Mouse (Mus musculus) hindbrain, postnatal 0 days (tissue): Measurements from ENCODE around the gene Olfr74. TPM values are rescaled to one million over a fixed set of nuclear protein-coding genes. Genes with fewer than 3 reads are reported as not detected.
"Not testable (repeated sequence)": the region's sequence is repeated elsewhere in the genome, so short reads cannot be mapped to it uniquely, and the experiment has no call there.

Experiments used
- ATAC-seq: fragments of 200-750 bp; cut with Nextera tagmentation; 2 replicates; pipeline ENCODE4 v1.8.0; 2017; ENCODE audit warnings: mild to moderate bottlenecking, moderate TSS enrichment, moderate library complexity
- DNase-seq: peaks from one replicate; pipeline ENCODE4 v3.0.0-alpha.2; 2015; ENCODE audit warnings: low spot score
- H3K27ac ChIP-seq: fragments of 300-500 bp; sonication (generic); 2 replicates; pipeline ENCODE4 v1.5.1; 2014; ENCODE audit warnings: mild to moderate bottlenecking
- H3K27me3 ChIP-seq: fragments of 300-500 bp; sonication (generic); 2 replicates; pipeline ENCODE4 v1.6.1; 2014; ENCODE audit warnings: low read length, mixed read lengths; ENCODE audit not compliant: insufficient read depth
- H3K36me3 ChIP-seq: fragments of 300-500 bp; sonication (generic); 2 replicates; pipeline ENCODE4 v1.6.1; 2014; ENCODE audit warnings: low read length, mixed read lengths; ENCODE audit not compliant: insufficient read depth
- H3K4me1 ChIP-seq: fragments of 300-500 bp; sonication (generic); 2 replicates; pipeline ENCODE4 v1.6.1; 2014; ENCODE audit warnings: antibody characterized with exemption, low read length, mixed read lengths; ENCODE audit not compliant: insufficient read depth
- H3K4me2 ChIP-seq: fragments of 300-500 bp; sonication (generic); 2 replicates; pipeline ENCODE4 v1.6.1; 2014; ENCODE audit warnings: low read depth, mild to moderate bottlenecking, low read length, moderate library complexity, mixed read lengths
- H3K4me3 ChIP-seq: fragments of 300-500 bp; sonication (generic); 2 replicates; pipeline ENCODE4 v1.5.1; 2014; ENCODE audit warnings: low read length
- H3K9ac ChIP-seq: fragments of 300-500 bp; sonication (generic); replicated peaks from 2 replicates; pipeline ENCODE4 v1.6.1; 2014; ENCODE audit warnings: mild to moderate bottlenecking, low read length, moderate library complexity, mixed read lengths
- H3K9me3 ChIP-seq: fragments of 300-500 bp; sonication (generic); 2 replicates; pipeline ENCODE4 v1.6.1; 2016; ENCODE audit warnings: low read length, mixed read lengths
- CTCF ChIP-seq: IDR thresholded peaks from 2 replicates; pipeline ENCODE4 v1.5.1; 2016; ENCODE audit warnings: antibody characterized with exemption, control low read depth, low read depth
- WGBS: fragments of 180-500 bp; shearing (Covaris S2); extraction: QIAGEN DNeasy Blood & Tissue Kit; methylation state at CpG from one replicate; pipeline ENCODE4 v1.1.7; 2014; 5-methylcytosine and 5-hydroxymethylcytosine counted together
- polyA plus RNA-seq: library from polyadenylated mRNA; unstranded; fragments of >200 nt; fragmentation: Nextera tagmentation; extraction: Ambion mirVana; gene quantifications from 2 replicates; pipeline ENCODE4 v1.2.1, GENCODE M21; 2015
- total RNA-seq: library from RNA; depleted of rRNA; stranded (reverse); fragments of >200 nt; gene quantifications from 2 replicates; pipeline ENCODE4 v1.2.3, GENCODE M21; 2014; rRNA removed

Olfr74 gene
- total RNA-seq: not detected in 2 replicates
- not detected in 2 replicates for polyA plus RNA-seq

DNA sequence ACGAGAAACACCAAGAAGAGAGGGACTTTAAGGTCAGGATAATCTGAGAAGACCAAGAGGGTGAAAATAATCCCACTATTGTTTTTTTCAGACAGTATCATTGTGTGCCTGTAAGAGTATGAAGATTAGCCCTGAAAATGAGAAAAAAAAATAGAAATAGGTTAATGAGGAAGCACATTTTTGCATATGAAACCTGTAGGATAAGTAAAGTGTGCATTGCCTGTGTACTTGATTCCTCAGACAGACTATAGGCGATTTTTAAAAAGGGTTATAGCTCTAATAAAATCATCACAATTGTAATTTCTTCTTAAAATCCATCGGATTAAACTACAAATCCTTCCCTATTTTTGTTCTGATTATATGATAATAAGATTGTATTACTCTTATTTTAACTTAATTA is at the start of gene Olfr74:
Gene Olfr74 (minus strand): TSS at position 101 of the 400 bp plus-strand sequence.
- no peak within 1 kb of the TSS for H3K27ac ChIP-seq
- H3K4me3 ChIP-seq: no peak within 1 kb of the TSS
- no peaks in the 10 kb centered on the region for H3K9me3 ChIP-seq
- H3K36me3 ChIP-seq: no peaks in the 10 kb centered on the region
- H3K9ac ChIP-seq: no peak within 1 kb of the TSS
- no peak for ATAC-seq
- WGBS: 78% methylated on average over 3 of the region's 3 CpGs
- no peak for DNase-seq
- no peaks in the 10 kb centered on the region for H3K27me3 ChIP-seq
- H3K4me1 ChIP-seq: no peaks in the 10 kb centered on the region
- H3K4me2 ChIP-seq: no peak within 1 kb of the TSS
- no peak for TF ChIP-seq CTCF

DNA sequence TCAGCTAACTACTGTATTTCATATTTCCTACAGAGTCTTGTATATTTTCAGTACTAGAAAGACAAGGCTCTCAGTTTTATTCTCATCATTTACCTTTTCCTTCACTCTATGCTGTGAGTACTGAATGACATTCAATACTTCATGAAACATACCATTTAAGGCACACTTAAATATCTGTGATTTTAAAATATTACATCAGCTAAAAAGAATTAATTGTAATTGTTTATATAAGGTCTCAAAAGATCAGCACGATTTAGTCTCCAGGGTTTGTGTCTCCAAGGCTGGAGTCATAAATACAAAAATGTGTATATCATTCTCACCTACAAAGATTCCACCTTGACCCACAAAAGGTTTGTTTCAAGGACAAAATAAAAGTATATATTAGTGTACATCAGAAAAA is 48.0 kb upstream of the Olfr74 start, which contains the start of gene Olfr1161:
Gene Olfr1161 (plus strand): TSS at position 301 of the 400 bp plus-strand sequence.
- H3K4me1 ChIP-seq, H3K36me3 ChIP-seq, DNase-seq, H3K27ac ChIP-seq, H3K4me2 ChIP-seq, H3K27me3 ChIP-seq, H3K9ac ChIP-seq, H3K4me3 ChIP-seq, H3K9me3 ChIP-seq, ATAC-seq: not testable (repeated sequence)
- 84% methylated on average over 1 of the region's 1 CpGs for WGBS

DNA sequence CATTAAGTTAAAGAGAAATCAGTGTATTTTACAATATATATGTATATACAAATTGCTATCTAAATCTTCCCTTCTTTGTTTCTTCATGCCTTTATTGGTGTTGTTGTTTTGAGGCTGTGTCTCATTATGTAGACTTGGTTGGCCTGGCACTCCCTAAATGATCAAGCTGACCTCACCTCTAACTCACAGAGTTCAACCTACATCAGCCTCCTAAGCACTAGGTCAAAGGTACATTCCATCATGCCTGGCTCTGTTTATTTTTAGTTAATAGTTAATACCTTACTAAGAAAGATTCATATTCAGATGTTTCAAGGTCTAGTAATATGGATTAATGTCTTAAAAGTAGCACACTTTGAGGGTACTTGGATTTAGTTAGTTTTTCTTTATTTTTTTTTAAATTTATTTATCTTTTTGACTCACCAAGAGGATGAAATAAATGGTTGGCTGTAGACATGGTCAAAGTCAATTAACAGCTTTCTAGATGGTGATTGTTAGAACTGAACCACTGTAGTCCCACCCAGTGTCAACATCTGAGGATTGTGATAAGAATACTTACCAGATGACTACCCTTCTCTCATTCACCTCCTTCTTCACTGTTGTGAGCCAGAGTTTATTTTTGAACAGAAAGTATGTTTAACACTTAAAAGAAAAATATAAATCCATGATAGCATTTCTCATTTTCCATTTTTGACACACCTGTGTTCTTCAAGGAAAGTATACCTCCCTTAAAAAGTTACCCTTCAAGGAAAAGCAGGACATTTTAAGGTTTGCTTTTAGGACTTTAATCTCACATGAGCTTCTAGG is 33.3 kb upstream of the Olfr74 start, which contains the start of gene Olfr1160:
Gene Olfr1160 (minus strand): TSS at position 754 of the 804 bp plus-strand sequence.
- TF ChIP-seq CTCF: no peak
- Histone ChIP-seq H3K27ac (no peak within 1 kb of the TSS), H3K9me3 (no peaks in the 10 kb centered on the region), H3K4me2 (no peak within 1 kb of the TSS), H3K9ac (no peak within 1 kb of the TSS), H3K27me3 (no peaks in the 10 kb centered on the region), H3K4me1 (no peaks in the 10 kb centered on the region), H3K4me3 (no peak within 1 kb of the TSS), H3K36me3 (no peaks in the 10 kb centered on the region)
- no peak for DNase-seq
- ATAC-seq: no peak

DNA sequence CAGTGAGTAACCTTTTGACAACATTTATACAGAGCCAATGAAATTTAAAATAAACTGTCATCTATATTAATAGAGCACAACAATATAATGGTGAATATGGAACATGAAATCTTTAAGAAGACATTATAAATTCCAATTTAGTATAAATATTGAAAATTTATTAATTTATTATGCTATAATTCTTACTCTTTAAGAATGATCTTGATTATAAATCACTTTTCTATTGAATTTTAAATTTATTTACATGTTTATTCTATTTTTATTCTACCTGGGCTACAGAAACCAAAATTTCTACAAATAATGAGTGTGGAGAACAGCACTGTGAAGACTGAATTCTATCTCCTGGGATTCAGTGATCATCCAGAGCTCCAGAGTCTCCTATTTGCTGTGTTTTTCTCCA is 15.3 kb upstream of the Olfr74 start, which contains the start of gene Olfr1158:
Gene Olfr1158 (plus strand): TSS at position 301 of the 400 bp plus-strand sequence.
- Histone ChIP-seq H3K4me1 (no peaks in the 10 kb centered on the region), H3K4me2 (no peak within 1 kb of the TSS), H3K9ac (no peak within 1 kb of the TSS), H3K4me3 (no peak within 1 kb of the TSS), H3K9me3 (no peaks in the 10 kb centered on the region), H3K27ac (no peak within 1 kb of the TSS), H3K27me3 (no peaks in the 10 kb centered on the region), H3K36me3 (no peaks in the 10 kb centered on the region)
- TF ChIP-seq CTCF: no peak
- ATAC-seq (no peak), DNase-seq (no peak)

DNA sequence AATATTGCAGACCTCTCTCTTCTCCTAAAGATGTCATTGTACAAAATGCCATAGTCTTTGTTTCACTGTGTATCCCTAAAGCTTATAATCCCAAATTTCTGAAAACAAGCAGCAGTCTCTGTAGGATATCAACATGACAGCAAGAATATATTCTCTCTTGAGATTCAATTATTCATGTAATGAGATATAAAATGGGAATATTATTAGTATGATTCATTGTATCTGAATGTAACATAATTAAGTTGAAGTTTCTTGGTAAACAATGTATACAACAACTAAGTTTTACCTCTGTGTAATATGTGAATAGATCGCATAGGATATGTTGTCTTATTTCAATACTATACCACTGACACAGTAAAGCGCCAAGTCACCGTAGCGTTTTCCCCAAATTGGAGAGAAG is 6.3 kb downstream of the Olfr74 start, which contains the start of gene Olfr1157:
Gene Olfr1157 (minus strand): TSS at position 101 of the 400 bp plus-strand sequence.
- ATAC-seq: no peak
- no peaks in the 10 kb centered on the region for H3K36me3 ChIP-seq
- WGBS: 99% methylated on average over 4 of the region's 4 CpGs
- H3K9me3 ChIP-seq: no peaks in the 10 kb centered on the region
- no peak within 1 kb of the TSS for H3K9ac ChIP-seq
- H3K27me3 ChIP-seq: no peaks in the 10 kb centered on the region
- DNase-seq: no peak
- no peak for TF ChIP-seq CTCF
- H3K4me3 ChIP-seq: no peak within 1 kb of the TSS
- no peaks in the 10 kb centered on the region for H3K4me1 ChIP-seq
- H3K4me2 ChIP-seq: no peak within 1 kb of the TSS
- H3K27ac ChIP-seq: no peak within 1 kb of the TSS

DNA sequence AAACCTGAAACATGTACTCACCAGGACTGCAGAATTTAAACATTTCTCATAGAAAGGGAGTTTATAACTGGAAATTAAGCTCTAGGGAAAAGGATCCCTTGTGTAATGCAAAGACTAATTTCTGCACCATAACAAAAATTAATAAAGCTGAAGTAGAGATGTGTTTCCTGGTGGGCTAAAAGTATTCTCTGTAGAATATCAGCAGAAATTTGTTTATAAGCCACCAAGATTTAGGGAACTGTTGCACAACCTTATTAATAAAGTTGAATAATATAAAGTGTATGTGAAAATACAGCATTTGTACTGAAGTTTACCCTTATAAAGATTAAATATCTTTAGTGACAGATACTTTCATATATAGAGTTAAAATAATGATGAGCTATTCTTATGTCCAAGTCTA is 21.5 kb downstream of the Olfr74 start, which contains the start of gene Olfr1156:
Gene Olfr1156 (minus strand): TSS at position 101 of the 400 bp plus-strand sequence.
- Histone ChIP-seq H3K4me2 (no peak within 1 kb of the TSS), H3K36me3 (no peaks in the 10 kb centered on the region), H3K27me3 (no peaks in the 10 kb centered on the region), H3K9me3 (no peaks in the 10 kb centered on the region), H3K27ac (no peak within 1 kb of the TSS), H3K9ac (no peak within 1 kb of the TSS), H3K4me1 (no peaks in the 10 kb centered on the region), H3K4me3 (no peak within 1 kb of the TSS)
- DNase-seq (no peak), ATAC-seq (no peak)
- no peak for TF ChIP-seq CTCF

DNA sequence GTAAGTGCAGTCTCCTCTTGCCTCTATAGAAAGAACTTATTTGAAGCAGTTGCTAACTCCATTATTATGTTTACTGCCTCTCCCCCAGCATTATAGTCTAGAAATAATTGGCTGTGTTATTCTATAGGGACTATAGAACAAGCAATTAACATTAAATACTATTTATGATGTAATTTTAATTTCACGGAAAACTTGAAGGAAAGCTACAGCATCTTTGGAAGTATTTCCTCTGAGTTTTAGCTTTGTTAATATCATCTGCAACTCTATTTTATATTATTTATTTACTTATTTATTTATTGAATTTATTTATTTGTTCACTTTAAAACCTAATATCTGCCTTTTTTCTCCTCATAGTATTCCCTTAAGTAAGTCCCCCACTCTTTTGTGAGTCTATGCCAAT is 29.4 kb downstream of the Olfr74 start, which contains the start of gene Olfr1155:
Gene Olfr1155 (minus strand): TSS at position 101 of the 400 bp plus-strand sequence.
- WGBS: 96% methylated on average over 1 of the region's 1 CpGs

More for the DNA sequence above, 29.4 kb downstream of the Olfr74 start, which contains the start of gene Olfr1155:
- TF ChIP-seq CTCF: no peak
- no peaks in the 10 kb centered on the region for H3K9me3 ChIP-seq
- ATAC-seq (no peak), DNase-seq (no peak)
- H3K4me2 ChIP-seq: no peak within 1 kb of the TSS
- no peaks in the 10 kb centered on the region for H3K4me1 ChIP-seq
- no peak within 1 kb of the TSS for H3K27ac ChIP-seq
- no peaks in the 10 kb centered on the region for H3K36me3 ChIP-seq
- no peak within 1 kb of the TSS for H3K9ac ChIP-seq
- H3K4me3 ChIP-seq: no peak within 1 kb of the TSS
- no peaks in the 10 kb centered on the region for H3K27me3 ChIP-seq

Other genes with a start within 250 kb of the Olfr74 start
- gene Olfr1138, start 234.7 kb downstream of the Olfr74 start, total RNA-seq: not detected in 2 replicates
- not detected in 2 replicates for gene Olfr1138, start 234.7 kb downstream of the Olfr74 start, polyA plus RNA-seq
- gene Olfr1140, start 230.9 kb downstream of the Olfr74 start, total RNA-seq: not detected in 2 replicates
- gene Olfr1140, start 230.9 kb downstream of the Olfr74 start, polyA plus RNA-seq: 0.20 TPM in 1 of 2 replicates, not detected in the other
- not detected in 2 replicates for gene Olfr1141, start 220.7 kb downstream of the Olfr74 start, total RNA-seq
- gene Olfr1141, start 220.7 kb downstream of the Olfr74 start, polyA plus RNA-seq: not detected in 2 replicates
- gene Olfr152, start 195.2 kb downstream of the Olfr74 start, total RNA-seq: not detected in 2 replicates
- gene Olfr152, start 195.2 kb downstream of the Olfr74 start, polyA plus RNA-seq: not detected in 2 replicates
- not detected in 2 replicates for gene Olfr1143, start 174.1 kb downstream of the Olfr74 start, total RNA-seq
- not detected in 2 replicates for gene Olfr1143, start 174.1 kb downstream of the Olfr74 start, polyA plus RNA-seq
- gene Olfr1145, start 164.8 kb downstream of the Olfr74 start, total RNA-seq: not detected in 2 replicates
- gene Olfr1145, start 164.8 kb downstream of the Olfr74 start, polyA plus RNA-seq: not detected in 2 replicates
- not detected in 2 replicates for gene Olfr1148, start 144.1 kb downstream of the Olfr74 start, total RNA-seq
- not detected in 2 replicates for gene Olfr1148, start 144.1 kb downstream of the Olfr74 start, polyA plus RNA-seq
- not detected in 2 replicates for gene Olfr1150-ps1, start 130.7 kb downstream of the Olfr74 start, total RNA-seq
- not detected in 2 replicates for gene Olfr1150-ps1, start 130.7 kb downstream of the Olfr74 start, polyA plus RNA-seq
- not detected in 2 replicates for gene Olfr1151, start 118.8 kb downstream of the Olfr74 start, total RNA-seq
- not detected in 2 replicates for gene Olfr1151, start 118.8 kb downstream of the Olfr74 start, polyA plus RNA-seq
- not detected in 2 replicates for gene Olfr1152, start 108.2 kb downstream of the Olfr74 start, total RNA-seq
- gene Olfr1152, start 108.2 kb downstream of the Olfr74 start, polyA plus RNA-seq: not detected in 2 replicates
- gene Olfr1153, start 79.7 kb downstream of the Olfr74 start, total RNA-seq: not detected in 2 replicates
- gene Olfr1153, start 79.7 kb downstream of the Olfr74 start, polyA plus RNA-seq: not detected in 2 replicates
- gene Olfr1154, start 69.5 kb downstream of the Olfr74 start, total RNA-seq: not detected in 2 replicates
- gene Olfr1154, start 69.5 kb downstream of the Olfr74 start, polyA plus RNA-seq: not detected in 2 replicates
- not detected in 2 replicates for gene Olfr1155, start 29.5 kb downstream of the Olfr74 start, total RNA-seq
- not detected in 2 replicates for gene Olfr1155, start 29.5 kb downstream of the Olfr74 start, polyA plus RNA-seq
- gene Olfr1156, start 21.6 kb downstream of the Olfr74 start, total RNA-seq: not detected in 2 replicates
- not detected in 2 replicates for gene Olfr1156, start 21.6 kb downstream of the Olfr74 start, polyA plus RNA-seq
- not detected in 2 replicates for gene Olfr1157, start 6.4 kb downstream of the Olfr74 start, total RNA-seq
- not detected in 2 replicates for gene Olfr1157, start 6.4 kb downstream of the Olfr74 start, polyA plus RNA-seq
- gene Olfr1158, start 15.4 kb upstream of the Olfr74 start, total RNA-seq: not detected in 2 replicates
- not detected in 2 replicates for gene Olfr1158, start 15.4 kb upstream of the Olfr74 start, polyA plus RNA-seq
- gene Olfr1160, start 33.6 kb upstream of the Olfr74 start, total RNA-seq: not detected in 2 replicates
- gene Olfr1160, start 33.6 kb upstream of the Olfr74 start, polyA plus RNA-seq: not detected in 2 replicates
- gene Olfr1161, start 48.1 kb upstream of the Olfr74 start, total RNA-seq: not detected in 2 replicates
- gene Olfr1161, start 48.1 kb upstream of the Olfr74 start, polyA plus RNA-seq: not detected in 2 replicates
- not detected in 2 replicates for gene Olfr73, start 63.0 kb upstream of the Olfr74 start, total RNA-seq
- gene Olfr73, start 63.0 kb upstream of the Olfr74 start, polyA plus RNA-seq: not detected in 2 replicates
- not detected in 2 replicates for gene Olfr1162, start 76.5 kb upstream of the Olfr74 start, total RNA-seq
- not detected in 2 replicates for gene Olfr1162, start 76.5 kb upstream of the Olfr74 start, polyA plus RNA-seq
- not detected in 2 replicates for gene Olfr1163, start 97.2 kb upstream of the Olfr74 start, total RNA-seq
- not detected in 2 replicates for gene Olfr1163, start 97.2 kb upstream of the Olfr74 start, polyA plus RNA-seq
- not detected in 2 replicates for gene Olfr1164, start 119.3 kb upstream of the Olfr74 start, total RNA-seq
- gene Olfr1164, start 119.3 kb upstream of the Olfr74 start, polyA plus RNA-seq: not detected in 2 replicates
- not detected in 2 replicates for gene Olfr1166, start 153.6 kb upstream of the Olfr74 start, total RNA-seq
- gene Olfr1166, start 153.6 kb upstream of the Olfr74 start, polyA plus RNA-seq: not detected in 2 replicates
- not detected in 2 replicates for gene Olfr1167, start 180.5 kb upstream of the Olfr74 start, total RNA-seq
- gene Olfr1167, start 180.5 kb upstream of the Olfr74 start, polyA plus RNA-seq: not detected in 2 replicates
- not detected in 2 replicates for gene Olfr1168, start 207.2 kb upstream of the Olfr74 start, total RNA-seq
- gene Olfr1168, start 207.2 kb upstream of the Olfr74 start, polyA plus RNA-seq: not detected in 2 replicates